Mouse (Mus musculus) forebrain, postnatal 0 days (tissue): ENCODE measurements around the gene Pianp. TPM values are rescaled to one million over a fixed set of nuclear protein-coding genes. Genes with fewer than 3 reads are reported as not detected.
A peak's percentile ranks its signal among the peaks of the same experiment; 100 is the strongest.

Experiments
- ATAC-seq: fragments of 200-750 bp; cut with Nextera tagmentation; 2 replicates; pipeline ENCODE4 v1.8.0; 2017; ENCODE audit warnings: mild to moderate bottlenecking, moderate library complexity
- DNase-seq: peaks from one replicate; pipeline ENCODE4 v3.0.0-alpha.2; 2015
- H3K27ac ChIP-seq: fragments of 300-500 bp; sonication (generic); 2 replicates; pipeline ENCODE4 v1.5.1; 2014; ENCODE audit warnings: low read depth, mild to moderate bottlenecking, antibody characterized with exemption, low read length, moderate library complexity, mixed read lengths
- H3K27me3 ChIP-seq: fragments of 300-500 bp; sonication (generic); 2 replicates; pipeline ENCODE4 v1.6.1; 2014; ENCODE audit warnings: mild to moderate bottlenecking, low read length, mixed read lengths; ENCODE audit not compliant: insufficient read depth
- H3K36me3 ChIP-seq: fragments of 300-500 bp; sonication (generic); 2 replicates; pipeline ENCODE4 v1.6.1; 2014; ENCODE audit warnings: mild to moderate bottlenecking, moderate library complexity; ENCODE audit not compliant: insufficient read depth
- H3K4me1 ChIP-seq: fragments of 300-500 bp; sonication (generic); 2 replicates; pipeline ENCODE4 v1.6.1; 2014; ENCODE audit warnings: antibody characterized with exemption; ENCODE audit not compliant: insufficient read depth
- H3K4me2 ChIP-seq: fragments of 300-500 bp; sonication (generic); 2 replicates; pipeline ENCODE4 v1.6.1; 2014; ENCODE audit warnings: low read depth, mild to moderate bottlenecking, moderate library complexity
- H3K4me3 ChIP-seq: fragments of 300-500 bp; sonication (generic); 2 replicates; pipeline ENCODE4 v1.5.1; 2014; ENCODE audit warnings: low read depth, low read length, mixed read lengths
- H3K9ac ChIP-seq: fragments of 300-500 bp; sonication (generic); 2 replicates; pipeline ENCODE4 v1.6.1; 2014; ENCODE audit warnings: mild to moderate bottlenecking
- H3K9me3 ChIP-seq: fragments of 300-500 bp; sonication (generic); 2 replicates; pipeline ENCODE4 v1.6.1; 2016; ENCODE audit warnings: low read length
- CTCF ChIP-seq: sonication (generic); IDR thresholded peaks from 2 replicates; pipeline ENCODE4 v1.5.1; 2016; ENCODE audit warnings: antibody characterized with exemption, control low read depth, low read depth
- WGBS: fragments of 180-500 bp; shearing (Covaris S2); extraction: QIAGEN DNeasy Blood & Tissue Kit; methylation state at CpG from one replicate; pipeline ENCODE4 v1.1.7; 2014; 5-methylcytosine and 5-hydroxymethylcytosine counted together
- polyA plus RNA-seq: library from polyadenylated mRNA; unstranded; fragments of >200 nt; fragmentation: Nextera tagmentation; extraction: Ambion mirVana; gene quantifications from 2 replicates; pipeline ENCODE4 v1.2.1, GENCODE M21; 2015
- total RNA-seq: library from RNA; depleted of rRNA; stranded (reverse); fragments of >200 nt; gene quantifications from 2 replicates; pipeline ENCODE4 v1.2.3, GENCODE M21; 2014

The Pianp gene
- total and polyA plus RNA-seq, 2 experiments from 2014 or later, result 18.3 to 68.9 TPM

GRCm38 (mm10) chr6:125031604-125032003 lies 35.1 kb downstream of the Pianp start:
- 88% methylated on average over 16 of the region's 16 CpGs for WGBS
- no peak for DNase-seq
- no peak for TF ChIP-seq CTCF
- Histone ChIP-seq H3K4me1 (no peaks in the 10 kb centered on the region), H3K27me3 (no peaks in the 10 kb centered on the region), H3K36me3 (peaks cover 61% of the 10 kb centered on the region), H3K9ac (no peak overlapping the region), H3K4me3 (no peak overlapping the region), H3K27ac (no peak overlapping the region), H3K9me3 (no peaks in the 10 kb centered on the region), H3K4me2 (no peak overlapping the region)
- no peak for ATAC-seq

GRCm38 (mm10) chr6:125038666-125039065 lies 42.2 kb downstream of the Pianp start:
- Histone ChIP-seq H3K9me3 (no peaks in the 10 kb centered on the region), H3K9ac (no peak overlapping the region), H3K36me3 (peaks cover 29% of the 10 kb centered on the region), H3K4me2 (no peak overlapping the region; the same call in 1 of the 2 replicates), H3K27me3 (no peaks in the 10 kb centered on the region), H3K4me1 (peaks cover 6% of the 10 kb centered on the region; the same call in 1 of the 2 replicates), H3K27ac (no peak overlapping the region), H3K4me3 (no peak overlapping the region)
- ATAC-seq (no peak), DNase-seq (no peak)
- WGBS, result 96% methylated on average over 4 of the region's 4 CpGs
- TF ChIP-seq CTCF, result no peak

GRCm38 (mm10) chr6:125039131-125039530 lies 42.6 kb downstream of the Pianp start:
- WGBS, result 7% methylated on average over 8 of the region's 8 CpGs
- Histone ChIP-seq H3K9ac (no peak overlapping the region), H3K4me3 (peak overlapping the region; percentile 77), H3K4me1 (peaks cover 6% of the 10 kb centered on the region; the same call in 1 of the 2 replicates), H3K9me3 (no peaks in the 10 kb centered on the region), H3K4me2 (peak overlapping the region; percentile 37), H3K27me3 (no peaks in the 10 kb centered on the region), H3K27ac (no peak overlapping the region), H3K36me3 (peaks cover 29% of the 10 kb centered on the region)
- ATAC-seq, result peak; percentile 8; the same call in 1 of the 2 replicates
- TF ChIP-seq CTCF, result no peak
- DNase-seq, result no peak

GRCm38 (mm10) chr6:125039533-125040153 lies 43.1 kb downstream of the Pianp start, which contains the start of gene Ing4:
Ing4 (plus strand) TSS chr6:125039760.
- H3K4me2 ChIP-seq, result peak within 1 kb of the TSS; percentile 73
- peak within 1 kb of the TSS; percentile 77 for H3K4me3 ChIP-seq
- no peaks in the 10 kb centered on the region for H3K27me3 ChIP-seq
- H3K27ac ChIP-seq, result peak within 1 kb of the TSS; percentile 86
- TF ChIP-seq CTCF, result no peak
- peaks cover 6% of the 10 kb centered on the region; the same call in 1 of the 2 replicates for H3K4me1 ChIP-seq
- under 1% methylated on average over 26 of the region's 26 CpGs for WGBS
- peak within 1 kb of the TSS; percentile 70 for H3K9ac ChIP-seq
- DNase-seq (peak; percentile 96), ATAC-seq (peak; percentile 96)
- H3K36me3 ChIP-seq, result peaks cover 30% of the 10 kb centered on the region
- no peaks in the 10 kb centered on the region for H3K9me3 ChIP-seq

GRCm38 (mm10) chr6:125040221-125040620 lies 43.7 kb downstream of the Pianp start:
- no peaks in the 10 kb centered on the region for H3K27me3 ChIP-seq
- ATAC-seq (no peak), DNase-seq (no peak)
- H3K4me3 ChIP-seq, result peak overlapping the region; percentile 77
- H3K9me3 ChIP-seq, result no peaks in the 10 kb centered on the region
- WGBS, result 17% methylated on average over 7 of the region's 7 CpGs
- H3K4me1 ChIP-seq, result peaks cover 6% of the 10 kb centered on the region; the same call in 1 of the 2 replicates
- H3K9ac ChIP-seq, result peak overlapping the region; percentile 70
- H3K36me3 ChIP-seq, result peaks cover 29% of the 10 kb centered on the region
- H3K4me2 ChIP-seq, result peak overlapping the region; percentile 73
- TF ChIP-seq CTCF, result no peak
- peak overlapping the region; percentile 86 for H3K27ac ChIP-seq

GRCm38 (mm10) chr6:125041047-125041446 lies 44.6 kb downstream of the Pianp start:
- Histone ChIP-seq H3K27me3 (no peaks in the 10 kb centered on the region), H3K4me2 (no peak overlapping the region), H3K36me3 (peaks cover 27% of the 10 kb centered on the region), H3K9ac (no peak overlapping the region), H3K9me3 (no peaks in the 10 kb centered on the region), H3K4me3 (no peak overlapping the region), H3K4me1 (peaks cover 6% of the 10 kb centered on the region; the same call in 1 of the 2 replicates), H3K27ac (no peak overlapping the region)
- TF ChIP-seq CTCF, result no peak
- 88% methylated on average over 7 of the region's 7 CpGs for WGBS
- ATAC-seq (no peak), DNase-seq (no peak)

GRCm38 (mm10) chr6:125042081-125042480 lies 45.6 kb downstream of the Pianp start:
- Histone ChIP-seq H3K27ac (no peak overlapping the region), H3K4me3 (no peak overlapping the region), H3K9ac (no peak overlapping the region), H3K9me3 (no peaks in the 10 kb centered on the region), H3K4me1 (peaks cover 6% of the 10 kb centered on the region; the same call in 1 of the 2 replicates), H3K27me3 (no peaks in the 10 kb centered on the region), H3K36me3 (peaks cover 28% of the 10 kb centered on the region), H3K4me2 (no peak overlapping the region)
- no peak for ATAC-seq
- no peak for DNase-seq
- no peak for TF ChIP-seq CTCF
- WGBS, result 90% methylated on average over 7 of the region's 7 CpGs
